In genomic region chr3:135673695-135674094, GRCm38 (mm10) we compare ENCODE assay signal across 9 mouse cellular contexts. TPM values are rescaled to one million over a fixed set of nuclear protein-coding genes. Genes with fewer than 3 reads are reported as not detected.
DNase-seq lines count a peak whose midpoint lies in the region; ATAC-seq lines count a peak whose summit lies in the region.
"Had no signal": no experiment of that assay in that cellular context is flagged by ENCODE, and none has a peak within 500 bp of the region (broad histone marks: within the 10 kb centered on the region; RNA-seq: fewer than 3 reads in every experiment).

No protein-coding gene starts in this region.

- H3K4me3 ChIP-seq in intestine, embryonic 14.5 days (ENCODE audit: low read depth, low read length) = no peak overlapping the region
- no peak overlapping the region for H3K4me3 ChIP-seq in midbrain, embryonic 16.5 days (ENCODE audit: low read depth, low read length)
- H3K4me3 ChIP-seq in kidney, embryonic 16.5 days (ENCODE audit: low read length) = no peak overlapping the region

- ATAC-seq in intestine, embryonic 14.5 days (replicated peaks; ENCODE audit: low FRiP score, low TSS enrichment, low read depth) = peak; percentile 47
- ATAC-seq in midbrain, embryonic 16.5 days = peak; percentile 73
- no peak for ATAC-seq in kidney, embryonic 16.5 days (ENCODE audit: low FRiP score, low TSS enrichment)

- no peak overlapping the region for H3K9ac ChIP-seq in intestine, embryonic 14.5 days (ENCODE audit: low read length)
- H3K9ac ChIP-seq in midbrain, embryonic 16.5 days (ENCODE audit: low read depth, low read length) = no peak overlapping the region
- no peak overlapping the region for H3K9ac ChIP-seq in kidney, embryonic 16.5 days (replicated peaks; ENCODE audit: low read length)

- 0 out of 2 replicates have a peak overlapping the region, but pooled peaks have one; percentile 7 for H3K4me2 ChIP-seq in intestine, embryonic 14.5 days (ENCODE audit: low read length)
- H3K4me2 ChIP-seq in midbrain, embryonic 16.5 days (ENCODE audit: low read length) = peak overlapping the region; percentile 1
- H3K4me2 ChIP-seq in kidney, embryonic 16.5 days (replicated peaks; ENCODE audit: low read depth, low read length) = no peak overlapping the region

- H3K27ac ChIP-seq in intestine, embryonic 14.5 days (ENCODE audit: low read depth) = peak overlapping the region; percentile 30; the same call in 1 of the 2 replicates
- peak overlapping the region; percentile 64; the same call in 1 of the 2 replicates for H3K27ac ChIP-seq in midbrain, embryonic 16.5 days (ENCODE audit: low read length)
- H3K27ac ChIP-seq in kidney, embryonic 16.5 days (ENCODE audit: low read length) = no peak overlapping the region

- no peaks in the 10 kb centered on the region for H3K36me3 ChIP-seq in intestine, embryonic 14.5 days (ENCODE audit: control insufficient read depth, insufficient read depth, low read length)
- H3K36me3 ChIP-seq in midbrain, embryonic 16.5 days (ENCODE audit: control insufficient read depth, insufficient read depth, low read length) = no peaks in the 10 kb centered on the region
- no peaks in the 10 kb centered on the region for H3K36me3 ChIP-seq in kidney, embryonic 16.5 days (ENCODE audit: insufficient read depth, low read length)

- H3K9me3 ChIP-seq in intestine, embryonic 14.5 days (ENCODE audit: control insufficient read depth, low read length) = no peaks in the 10 kb centered on the region
- H3K9me3 ChIP-seq in midbrain, embryonic 16.5 days (replicated peaks; ENCODE audit: control insufficient read depth, low read length, poor library complexity, severe bottlenecking) = no peaks in the 10 kb centered on the region
- no peaks in the 10 kb centered on the region; the same call in 1 of the 2 replicates for H3K9me3 ChIP-seq in kidney, embryonic 16.5 days (ENCODE audit: low read length)

- intact Hi-C loops in left cerebral cortex, postnatal 14 days (cut with DNase I) = no loop called here
- intact Hi-C loops in left cerebral cortex, postnatal 36 days (cut with DNase I) = no loop called here

- peak; percentile 67 to 72 for DNase-seq in cerebellum, postnatal 14 days
- no peak for DNase-seq in cerebellum, adult 11 months
- peak; percentile 22 to 49 for DNase-seq in left cerebral cortex, postnatal 14 days (ENCODE audit: low spot score in 2 of 2)
- DNase-seq in left cerebral cortex, postnatal 36 days (ENCODE audit: low spot score in 2 of 2) = no peak
- DNase-seq in intestine, embryonic 14.5 days (ENCODE audit: low spot score) = no peak
- DNase-seq in adrenal gland, adult 18-20 months (ENCODE audit: low spot score in 2 of 2) = no peak
- DNase-seq: embryo, embryonic 11 days had no signal

- H3K4me1 ChIP-seq in intestine, embryonic 14.5 days (replicated peaks; ENCODE audit: control insufficient read depth, insufficient read depth, low read length) = peaks cover 4% of the 10 kb centered on the region
- H3K4me1 ChIP-seq in midbrain, embryonic 16.5 days (ENCODE audit: control insufficient read depth, insufficient read depth, low read length) = peaks cover 20% of the 10 kb centered on the region
- peaks cover 24% of the 10 kb centered on the region for H3K4me1 ChIP-seq in kidney, embryonic 16.5 days (ENCODE audit: insufficient read depth, low read length)

- no peaks in the 10 kb centered on the region for H3K27me3 ChIP-seq in intestine, embryonic 14.5 days (replicated peaks; ENCODE audit: control insufficient read depth, insufficient read depth, low read length)
- no peaks in the 10 kb centered on the region for H3K27me3 ChIP-seq in midbrain, embryonic 16.5 days (ENCODE audit: control insufficient read depth, insufficient read depth, low read depth, low read length)
- H3K27me3 ChIP-seq in kidney, embryonic 16.5 days (ENCODE audit: insufficient read depth, low read length) = no peaks in the 10 kb centered on the region

- WGBS in intestine, embryonic 14.5 days = 59% methylated on average over 7 of the region's 7 CpGs
- whole genome bisulfite sequencing in midbrain, embryonic 16.5 days = 20% methylated on average over 7 of the region's 7 CpGs
- 72% methylated on average over 7 of the region's 7 CpGs for WGBS in kidney, embryonic 16.5 days

RNA-seq across cellular contexts. Expression of gene Nfkb1, which starts 17.7 kb away (rescaled TPM):
- total RNA-seq in left cerebral cortex, postnatal 14 days (2021) = 10 to 100 TPM; 17.2 to 18.1 TPM
- total RNA-seq in left cerebral cortex, postnatal 36 days (2021) = 10 to 100 TPM; 16.3 to 23.0 TPM
- 29.1 and 30.6 TPM in 2 replicates for polyA plus RNA-seq in intestine, embryonic 14.5 days (2014; fragmentation: Nextera tagmentation; extraction: Ambion mirVana)
- polyA plus RNA-seq in midbrain, embryonic 16.5 days (2015; fragmentation: Nextera tagmentation; extraction: Ambion mirVana) = 6.7 and 6.8 TPM in 2 replicates
- 18.5 and 20.4 TPM in 2 replicates for polyA plus RNA-seq in kidney, embryonic 16.5 days (2015; fragmentation: Nextera tagmentation; extraction: Ambion mirVana)
- 10 to 100 TPM; 43.3 to 54.9 TPM for total RNA-seq in adrenal gland, adult 18-20 months (2021)

Comparison
In these comparisons a context has a peak if more than half of its experiments do, and no peak if none do; other contexts are left out.
1. DNase-seq: peak in cerebellum, postnatal 14 days (2 of 2) and left cerebral cortex, postnatal 14 days (2 of 2); none in cerebellum, adult 11 months (single experiment), left cerebral cortex, postnatal 36 days (0 of 2), intestine, embryonic 14.5 days (single experiment) and adrenal gland, adult 18-20 months (0 of 2).